Mouse (Mus musculus): ENCODE data around the gene Ambra1. TPM values are rescaled to one million over a fixed set of nuclear protein-coding genes. Genes with fewer than 3 reads are reported as not detected.
A peak's percentile ranks its signal among the peaks of the same experiment; 100 is the strongest.

Ambra1 gene
- 14.5 and 15.0 TPM in 2 replicates for polyA plus RNA-seq (2016; fragmentation: Nextera tagmentation; extraction: Ambion mirVana)

- Histone ChIP-seq H3K9me3 (replicated peaks) (no peaks in the 10 kb centered on the region), H3K4me1 (replicated peaks) (no peaks in the 10 kb centered on the region), H3K4me2 (peak within 1 kb of the TSS; percentile 83), H3K27me3 (replicated peaks) (0 out of 2 replicates have a peak, but pooled peaks cover 4% of the 10 kb centered on the region), H3K27ac (ENCODE audit: poor library complexity, severe bottlenecking) (peak within 1 kb of the TSS; percentile 90), H3K9ac (peak within 1 kb of the TSS; percentile 83), H3K4me3 (peak within 1 kb of the TSS; percentile 81), H3K36me3 (peaks cover 3% of the 10 kb centered on the region; the same call in 1 of the 2 replicates)
- peak; percentile 84 for ATAC-seq (ENCODE audit: insufficient number of reproducible peaks, low FRiP score)
- WGBS = under 1% methylated on average over 66 of the region's 68 CpGs
These were observed at the start of gene Ambra1 for GRCm38 (mm10) chr2:91729971-91730821. Gene Ambra1, plus strand, starts transcription at chr2:91730134.

DNA sequence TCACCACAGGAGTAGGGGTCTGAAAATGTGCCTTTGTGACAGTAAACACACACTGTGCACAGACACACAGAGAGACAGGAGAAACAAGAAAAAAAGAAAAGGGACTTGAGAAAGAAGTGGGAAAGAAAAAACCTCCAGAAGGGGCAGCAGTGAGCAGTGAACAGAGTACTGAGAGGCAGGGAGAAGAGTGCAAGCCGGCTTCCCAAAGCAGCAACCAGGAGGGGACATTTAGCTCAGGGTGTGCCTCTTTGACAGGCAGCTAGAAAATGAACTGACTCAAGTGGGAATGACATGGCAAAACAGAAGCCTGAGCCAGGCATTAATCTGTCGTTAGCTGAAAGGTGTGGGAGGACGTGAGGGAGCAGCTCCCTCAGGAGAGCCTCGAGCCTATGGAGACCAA, 47.1 kb upstream of the Ambra1 start:
- no peak overlapping the region for H3K27ac ChIP-seq (ENCODE audit: poor library complexity, severe bottlenecking)
- H3K27me3 ChIP-seq (replicated peaks) = no peaks in the 10 kb centered on the region
- no peaks in the 10 kb centered on the region for H3K9me3 ChIP-seq (replicated peaks)
- H3K4me2 ChIP-seq = no peak overlapping the region
- 0 out of 2 replicates have a peak, but pooled peaks have one; percentile 36 for ATAC-seq (ENCODE audit: insufficient number of reproducible peaks, low FRiP score)
- no peak overlapping the region for H3K4me3 ChIP-seq
- peaks cover 6% of the 10 kb centered on the region; the same call in 1 of the 2 replicates for H3K4me1 ChIP-seq (replicated peaks)
- H3K36me3 ChIP-seq = peaks cover 75% of the 10 kb centered on the region
- 36% methylated on average over 4 of the region's 4 CpGs for WGBS
- no peak overlapping the region for H3K9ac ChIP-seq

- ATAC-seq (ENCODE audit: insufficient number of reproducible peaks, low FRiP score) = no peak
- no peaks in the 10 kb centered on the region for H3K27me3 ChIP-seq (replicated peaks)
- peaks cover 73% of the 10 kb centered on the region for H3K36me3 ChIP-seq
- H3K9me3 ChIP-seq (replicated peaks) = no peaks in the 10 kb centered on the region
- H3K4me1 ChIP-seq (replicated peaks) = peaks cover 6% of the 10 kb centered on the region; the same call in 1 of the 2 replicates
- WGBS = 75% methylated on average over 8 of the region's 8 CpGs
- H3K9ac ChIP-seq = no peak overlapping the region
- H3K4me2 ChIP-seq = no peak overlapping the region
- no peak overlapping the region for H3K4me3 ChIP-seq
- H3K27ac ChIP-seq (ENCODE audit: poor library complexity, severe bottlenecking) = no peak overlapping the region
These were observed 46.0 kb upstream of the Ambra1 start for GRCm38 (mm10) chr2:91683919-91684318.

GRCm38 (mm10) chr2:91689452-91689851, 40.5 kb upstream of the Ambra1 start:
- Histone ChIP-seq H3K4me1 (replicated peaks) (0 out of 2 replicates have a peak, but pooled peaks cover 6% of the 10 kb centered on the region), H3K9ac (no peak overlapping the region), H3K4me3 (no peak overlapping the region), H3K9me3 (replicated peaks) (no peaks in the 10 kb centered on the region), H3K36me3 (peaks cover 63% of the 10 kb centered on the region), H3K27ac (ENCODE audit: poor library complexity, severe bottlenecking) (no peak overlapping the region), H3K4me2 (no peak overlapping the region), H3K27me3 (replicated peaks) (no peaks in the 10 kb centered on the region)
- no peak for ATAC-seq (ENCODE audit: insufficient number of reproducible peaks, low FRiP score)
- 73% methylated on average over 7 of the region's 7 CpGs for WGBS

DNA sequence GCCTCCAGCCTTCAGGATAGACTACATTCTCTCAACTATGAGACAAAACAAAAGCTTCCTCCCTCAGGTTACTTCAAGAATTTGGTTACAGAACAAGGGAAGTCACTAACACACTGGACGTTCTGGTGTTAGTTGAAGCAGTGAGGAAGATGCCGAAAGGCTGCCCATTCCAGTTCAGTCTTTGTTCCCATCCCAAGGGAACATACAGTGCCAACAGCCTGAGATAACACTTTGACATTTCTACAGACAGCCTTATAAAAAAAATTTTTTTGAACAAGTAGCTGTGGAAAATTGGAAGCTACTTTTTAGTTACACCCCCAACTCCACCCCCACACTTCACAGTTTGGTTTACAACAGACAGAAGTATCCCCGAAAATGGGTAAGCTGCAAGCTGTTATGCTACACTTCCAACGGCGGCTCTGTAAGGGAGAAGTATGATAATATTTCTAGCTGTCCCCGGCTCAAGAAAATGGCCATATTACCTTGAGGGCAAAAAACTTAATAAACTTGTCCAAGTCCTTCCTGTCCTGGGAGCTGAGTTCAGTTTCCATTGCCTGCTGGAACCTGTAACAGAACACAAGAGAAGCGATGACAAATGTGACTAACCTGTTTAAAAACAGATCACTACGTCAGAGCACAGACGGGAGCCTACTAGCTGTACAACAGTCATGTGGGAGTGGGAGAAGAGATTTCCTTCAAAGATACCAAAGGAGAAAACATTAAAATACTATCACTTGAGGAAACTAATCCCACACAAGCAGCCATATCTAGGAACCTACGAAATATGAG, 34.3 kb upstream of the Ambra1 start:
- H3K4me3 ChIP-seq = no peak overlapping the region
- 62% methylated on average over 10 of the region's 10 CpGs for WGBS
- H3K4me2 ChIP-seq = no peak overlapping the region
- peak overlapping the region; percentile 8; the same call in 1 of the 2 replicates for H3K27ac ChIP-seq (ENCODE audit: poor library complexity, severe bottlenecking)
- no peak for ATAC-seq (ENCODE audit: insufficient number of reproducible peaks, low FRiP score)
- H3K9ac ChIP-seq = no peak overlapping the region
- no peaks in the 10 kb centered on the region for H3K27me3 ChIP-seq (replicated peaks)
- peaks cover 21% of the 10 kb centered on the region for H3K36me3 ChIP-seq
- H3K9me3 ChIP-seq (replicated peaks) = no peaks in the 10 kb centered on the region
- peaks cover 11% of the 10 kb centered on the region; the same call in 1 of the 2 replicates for H3K4me1 ChIP-seq (replicated peaks)

DNA sequence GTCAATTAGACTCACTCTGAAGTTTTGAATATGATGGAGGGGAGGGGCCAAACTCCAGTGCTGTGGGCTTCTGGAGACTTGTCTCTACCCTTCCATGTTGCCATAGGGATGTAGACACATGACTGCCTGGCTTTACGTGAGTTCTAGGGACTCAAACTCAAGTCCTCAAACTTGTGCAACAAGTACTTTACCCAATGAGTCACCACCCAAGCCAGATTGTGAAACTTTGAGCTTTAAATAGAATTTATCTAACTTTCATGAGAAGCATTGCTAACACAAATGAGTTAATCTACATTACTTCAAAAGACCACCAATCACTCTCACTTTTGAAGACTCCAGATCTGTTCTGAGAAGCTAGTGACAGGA, 33.7 kb upstream of the Ambra1 start:
- Histone ChIP-seq H3K9ac (no peak overlapping the region), H3K4me1 (replicated peaks) (peaks cover 11% of the 10 kb centered on the region; the same call in 1 of the 2 replicates), H3K9me3 (replicated peaks) (no peaks in the 10 kb centered on the region), H3K27ac (ENCODE audit: poor library complexity, severe bottlenecking) (peak overlapping the region; percentile 8; the same call in 1 of the 2 replicates), H3K27me3 (replicated peaks) (no peaks in the 10 kb centered on the region), H3K4me2 (no peak overlapping the region), H3K36me3 (peaks cover 19% of the 10 kb centered on the region), H3K4me3 (no peak overlapping the region)
- WGBS = 33% methylated on average over 1 of the region's 1 CpGs
- no peak for ATAC-seq (ENCODE audit: insufficient number of reproducible peaks, low FRiP score)

GRCm38 (mm10) chr2:91699225-91699624, 30.7 kb upstream of the Ambra1 start:
- Histone ChIP-seq H3K27ac (ENCODE audit: poor library complexity, severe bottlenecking) (no peak overlapping the region), H3K4me1 (replicated peaks) (peaks cover 11% of the 10 kb centered on the region; the same call in 1 of the 2 replicates), H3K27me3 (replicated peaks) (no peaks in the 10 kb centered on the region), H3K4me3 (no peak overlapping the region), H3K9ac (no peak overlapping the region), H3K9me3 (replicated peaks) (no peaks in the 10 kb centered on the region), H3K36me3 (peaks cover 10% of the 10 kb centered on the region), H3K4me2 (no peak overlapping the region)
- 40% methylated on average over 1 of the region's 1 CpGs for WGBS
- ATAC-seq (ENCODE audit: insufficient number of reproducible peaks, low FRiP score) = no peak

DNA sequence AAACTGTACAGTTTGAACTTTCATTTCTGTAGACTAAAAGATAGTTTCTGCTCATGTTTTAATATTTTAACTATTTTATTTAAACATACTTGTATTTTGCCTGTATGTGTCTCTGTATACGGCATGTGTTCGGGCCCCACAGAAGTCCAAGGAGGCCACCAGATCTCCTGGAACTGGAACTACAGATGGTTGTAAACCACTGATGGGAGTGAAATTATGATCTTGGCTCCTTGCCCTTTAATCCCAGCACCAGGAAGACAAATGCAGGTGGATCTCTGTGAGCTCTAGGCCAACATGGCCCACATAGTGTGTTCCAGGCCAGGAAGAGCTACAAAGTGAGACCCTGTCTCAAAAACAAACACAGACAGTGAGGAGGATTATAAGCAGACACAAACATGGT, 28.6 kb upstream of the Ambra1 start:
- Histone ChIP-seq H3K4me1 (replicated peaks) (peaks cover 11% of the 10 kb centered on the region; the same call in 1 of the 2 replicates), H3K9me3 (replicated peaks) (no peaks in the 10 kb centered on the region), H3K4me3 (no peak overlapping the region), H3K27ac (ENCODE audit: poor library complexity, severe bottlenecking) (no peak overlapping the region), H3K27me3 (replicated peaks) (no peaks in the 10 kb centered on the region), H3K9ac (no peak overlapping the region), H3K4me2 (no peak overlapping the region), H3K36me3 (0 out of 2 replicates have a peak, but pooled peaks cover 4% of the 10 kb centered on the region)
- WGBS = 94% methylated on average over 2 of the region's 2 CpGs
- no peak for ATAC-seq (ENCODE audit: insufficient number of reproducible peaks, low FRiP score)

GRCm38 (mm10) chr2:91705736-91706135, 24.2 kb upstream of the Ambra1 start:
- Histone ChIP-seq H3K4me3 (no peak overlapping the region), H3K27me3 (replicated peaks) (no peaks in the 10 kb centered on the region), H3K27ac (ENCODE audit: poor library complexity, severe bottlenecking) (no peak overlapping the region), H3K9ac (no peak overlapping the region), H3K36me3 (0 out of 2 replicates have a peak, but pooled peaks cover 4% of the 10 kb centered on the region), H3K4me2 (no peak overlapping the region), H3K4me1 (replicated peaks) (peaks cover 6% of the 10 kb centered on the region), H3K9me3 (replicated peaks) (no peaks in the 10 kb centered on the region)
- WGBS = 74% methylated on average over 6 of the region's 6 CpGs
- no peak for ATAC-seq (ENCODE audit: insufficient number of reproducible peaks, low FRiP score)

- H3K4me1 ChIP-seq (replicated peaks) = peaks cover 8% of the 10 kb centered on the region
- H3K9ac ChIP-seq = no peak overlapping the region
- no peak overlapping the region for H3K4me2 ChIP-seq
- H3K36me3 ChIP-seq = 0 out of 2 replicates have a peak, but pooled peaks cover 2% of the 10 kb centered on the region
- no peak overlapping the region for H3K27ac ChIP-seq (ENCODE audit: poor library complexity, severe bottlenecking)
- no peaks in the 10 kb centered on the region for H3K27me3 ChIP-seq (replicated peaks)
- H3K9me3 ChIP-seq (replicated peaks) = no peaks in the 10 kb centered on the region
- H3K4me3 ChIP-seq = no peak overlapping the region
- no peak for ATAC-seq (ENCODE audit: insufficient number of reproducible peaks, low FRiP score)
These were observed 23.5 kb upstream of the Ambra1 start for GRCm38 (mm10) chr2:91706456-91706855.

GRCm38 (mm10) chr2:91708361-91708760, 21.6 kb upstream of the Ambra1 start:
- Histone ChIP-seq H3K36me3 (no peaks in the 10 kb centered on the region), H3K4me2 (no peak overlapping the region), H3K9me3 (replicated peaks) (no peaks in the 10 kb centered on the region), H3K9ac (no peak overlapping the region), H3K4me3 (no peak overlapping the region), H3K27ac (ENCODE audit: poor library complexity, severe bottlenecking) (no peak overlapping the region), H3K4me1 (replicated peaks) (peaks cover 11% of the 10 kb centered on the region), H3K27me3 (replicated peaks) (no peaks in the 10 kb centered on the region)
- 96% methylated on average over 6 of the region's 6 CpGs for WGBS
- ATAC-seq (ENCODE audit: insufficient number of reproducible peaks, low FRiP score) = no peak

All from heart, embryonic 12.5 days (tissue).